In the genomic region with DNA sequence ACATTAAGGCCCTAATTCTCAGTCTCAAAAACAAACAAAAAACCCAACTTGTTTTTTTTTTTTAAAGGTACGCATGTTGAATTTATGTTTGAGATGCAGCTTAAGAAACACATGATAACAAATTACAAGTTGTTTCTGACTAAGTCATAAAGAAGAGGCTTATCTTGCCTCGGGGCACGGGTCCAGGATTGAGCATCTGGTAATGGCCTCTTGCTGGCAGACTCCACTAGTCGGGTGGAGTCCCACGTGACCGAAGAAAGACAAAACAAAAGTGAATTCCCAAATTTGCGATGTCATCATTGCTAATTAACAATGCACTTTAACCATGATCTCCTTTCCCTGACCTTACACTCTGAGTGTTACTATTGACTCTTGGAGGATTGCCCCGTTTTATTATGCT, we compare ENCODE assay signal across 10 mouse cellular contexts. TPM values are rescaled to one million over a fixed set of nuclear protein-coding genes. Genes with fewer than 3 reads are reported as not detected.
DNase-seq lines count a peak whose midpoint lies in the region; ATAC-seq lines count a peak whose summit lies in the region.
"Had no signal": no experiment of that assay in that cellular context is flagged by ENCODE, and none has a peak within 500 bp of the region (broad histone marks: within the 10 kb centered on the region; RNA-seq: fewer than 3 reads in every experiment).

No protein-coding gene starts in this region.

- H3K27ac ChIP-seq in heart, embryonic 10.5 days: no peak overlapping the region
- no peak overlapping the region for H3K27ac ChIP-seq in midbrain, embryonic 13.5 days

- 82% methylated on average over 8 of the region's 8 CpGs for WGBS in heart, embryonic 10.5 days
- 86% methylated on average over 8 of the region's 8 CpGs for WGBS in midbrain, embryonic 13.5 days

- peaks cover 18% of the 10 kb centered on the region for H3K4me1 ChIP-seq in heart, embryonic 10.5 days
- H3K4me1 ChIP-seq in midbrain, embryonic 13.5 days (replicated peaks): no peaks in the 10 kb centered on the region

- no peak overlapping the region for H3K4me2 ChIP-seq in midbrain, embryonic 13.5 days (replicated peaks)

- no peak overlapping the region for H3K9ac ChIP-seq in midbrain, embryonic 13.5 days (replicated peaks)

- intact Hi-C loops in left cerebral cortex, postnatal 25 days (cut with DNase I): no loop called here

- ATAC-seq in midbrain, embryonic 13.5 days: no peak

- no peaks in the 10 kb centered on the region for H3K27me3 ChIP-seq in heart, embryonic 10.5 days (ENCODE audit: insufficient read depth, poor library complexity, severe bottlenecking)
- no peaks in the 10 kb centered on the region for H3K27me3 ChIP-seq in midbrain, embryonic 13.5 days
- H3K27me3 ChIP-seq: megakaryocyte, embryonic 14.5 days had no signal

- 0 out of 2 replicates have a peak, but pooled peaks cover 6% of the 10 kb centered on the region for H3K9me3 ChIP-seq in heart, embryonic 10.5 days
- peaks cover 14% of the 10 kb centered on the region; the same call in 1 of the 2 replicates for H3K9me3 ChIP-seq in midbrain, embryonic 13.5 days

- no peaks in the 10 kb centered on the region for H3K36me3 ChIP-seq in heart, embryonic 10.5 days
- H3K36me3 ChIP-seq in midbrain, embryonic 13.5 days: no peaks in the 10 kb centered on the region

- DNase-seq in heart, adult 18-20 months: peak; percentile 87 to 90
- no peak for DNase-seq in heart, embryonic 10.5 days (ENCODE audit: low spot score)
- peak; percentile 75 for DNase-seq in MN1 (ENCODE audit: low spot score)
- peak; percentile 75 to 79 for DNase-seq in cerebellum, postnatal 14 days
- DNase-seq in lung, postnatal 10 days: peak; percentile 65
- DNase-seq in retina, postnatal 1 day: no peak
- no peak for DNase-seq in left cerebral cortex, postnatal 25 days (ENCODE audit: low spot score in 2 of 2)
- DNase-seq: right cerebral cortex, adult 18-20 months had no signal

- no peak overlapping the region for H3K4me3 ChIP-seq in heart, embryonic 10.5 days
- no peak overlapping the region for H3K4me3 ChIP-seq in midbrain, embryonic 13.5 days (replicated peaks)
- H3K4me3 ChIP-seq: megakaryocyte, embryonic 14.5 days had no signal

RNA-seq across cellular contexts. Expression of gene Ggt5, which starts 6.8 kb away (rescaled TPM):
- 1 to 10 TPM; 4.2 to 4.7 TPM for total RNA-seq in heart, adult 18-20 months (2021)
- polyA plus RNA-seq in heart, embryonic 10.5 days (2016; fragmentation: Nextera tagmentation; extraction: Ambion mirVana): 1.4 and 4.9 TPM in 2 replicates
- 1 to 10 TPM; 2.6 to 2.8 TPM for total RNA-seq in left cerebral cortex, postnatal 25 days (2021)
- polyA plus RNA-seq in midbrain, embryonic 13.5 days (2015; fragmentation: Nextera tagmentation; extraction: Ambion mirVana): 1.9 and 2.4 TPM in 2 replicates

RNA-seq across cellular contexts. Expression of gene Ggt1, which starts 34.6 kb away (rescaled TPM):
- total RNA-seq in heart, adult 18-20 months (2021): under 1 TPM in 1 of 2 experiments, not detected in 1; 0.54 TPM
- 0.27 and 1.9 TPM in 2 replicates for polyA plus RNA-seq in heart, embryonic 10.5 days (2016; fragmentation: Nextera tagmentation; extraction: Ambion mirVana)
- 1 to 10 TPM; 2.2 to 4.2 TPM for total RNA-seq in left cerebral cortex, postnatal 25 days (2021)
- 0.76 and 0.94 TPM in 2 replicates for polyA plus RNA-seq in midbrain, embryonic 13.5 days (2015; fragmentation: Nextera tagmentation; extraction: Ambion mirVana)

RNA-seq across cellular contexts. Expression of gene Lrrc75b, which starts 35.9 kb away (rescaled TPM):
- total RNA-seq in heart, adult 18-20 months (2021): 1 to 10 TPM in 1 of 2 experiments, under 1 TPM in 1; 0.67 to 1.1 TPM
- 0.78 and 1.1 TPM in 2 replicates for polyA plus RNA-seq in heart, embryonic 10.5 days (2016; fragmentation: Nextera tagmentation; extraction: Ambion mirVana)
- 1 to 10 TPM; 9.1 to 9.2 TPM for total RNA-seq in left cerebral cortex, postnatal 25 days (2021)
- 21.4 and 21.8 TPM in 2 replicates for polyA plus RNA-seq in midbrain, embryonic 13.5 days (2015; fragmentation: Nextera tagmentation; extraction: Ambion mirVana)

RNA-seq across cellular contexts. Expression of gene Susd2, which starts 47.8 kb away (rescaled TPM):
- 1 to 10 TPM; 1.5 to 1.8 TPM for total RNA-seq in heart, adult 18-20 months (2021)
- 1.3 and 1.4 TPM in 2 replicates for polyA plus RNA-seq in heart, embryonic 10.5 days (2016; fragmentation: Nextera tagmentation; extraction: Ambion mirVana)
- total RNA-seq in left cerebral cortex, postnatal 25 days (2021): 1 to 10 TPM; 5.8 to 8.4 TPM
- 2.0 and 2.3 TPM in 2 replicates for polyA plus RNA-seq in midbrain, embryonic 13.5 days (2015; fragmentation: Nextera tagmentation; extraction: Ambion mirVana)

Comparison
In these comparisons a context has a peak if more than half of its experiments do, and no peak if none do; other contexts are left out.
1. DNase-seq: peak in heart, adult 18-20 months (2 of 2), MN1 (single experiment), cerebellum, postnatal 14 days (2 of 2) and lung, postnatal 10 days (single experiment); none in heart, embryonic 10.5 days (single experiment), retina, postnatal 1 day (single experiment) and left cerebral cortex, postnatal 25 days (0 of 2).
2. RNA of gene Lrrc75b, which starts 35.9 kb away (total RNA-seq): 9.1 to 9.2 TPM in left cerebral cortex, postnatal 25 days; 0.67 to 1.1 TPM in heart, adult 18-20 months; every median in the first group is over 4 times any median in the second.